Mouse (Mus musculus): Measurements from ENCODE around the gene Zfpl1. TPM values are rescaled to one million over a fixed set of nuclear protein-coding genes. Genes with fewer than 3 reads are reported as not detected.
A peak's percentile ranks its signal among the peaks of the same experiment; 100 is the strongest.

Gene Zfpl1
- polyA plus RNA-seq, 1 experiment from 2014 or later = 62.7 TPM

- Histone ChIP-seq H3K9ac (ENCODE audit: low read length) (peak overlapping the region; percentile 74), H3K27me3 (ENCODE audit: control insufficient read depth, insufficient read depth, low read length) (no peaks in the 10 kb centered on the region), H3K4me1 (ENCODE audit: control insufficient read depth, insufficient read depth, low read length) (peaks cover 26% of the 10 kb centered on the region), H3K36me3 (ENCODE audit: control insufficient read depth, insufficient read depth, low read length) (peaks cover 6% of the 10 kb centered on the region; the same call in 1 of the 2 replicates), H3K4me2 (ENCODE audit: low read depth, low read length) (peak overlapping the region; percentile 99), H3K9me3 (replicated peaks; ENCODE audit: control insufficient read depth, low read length) (no peaks in the 10 kb centered on the region), H3K4me3 (replicated peaks; ENCODE audit: low read length) (peak overlapping the region; percentile 54), H3K27ac (ENCODE audit: low read length) (peak overlapping the region; percentile 85)
- ATAC-seq (ENCODE audit: insufficient read depth, low FRiP score) = no peak
- WGBS = 25% methylated on average over 5 of the region's 5 CpGs
Measured at GRCm38 (mm10) chr19:6066571-6066970, 18.2 kb downstream of the Zfpl1 start.

- 92% methylated on average over 6 of the region's 6 CpGs for WGBS
- ATAC-seq (ENCODE audit: insufficient read depth, low FRiP score) = no peak
- Histone ChIP-seq H3K9ac (ENCODE audit: low read length) (no peak overlapping the region), H3K27ac (ENCODE audit: low read length) (no peak overlapping the region), H3K27me3 (ENCODE audit: control insufficient read depth, insufficient read depth, low read length) (no peaks in the 10 kb centered on the region), H3K4me1 (ENCODE audit: control insufficient read depth, insufficient read depth, low read length) (peaks cover 36% of the 10 kb centered on the region), H3K4me3 (replicated peaks; ENCODE audit: low read length) (no peak overlapping the region), H3K36me3 (ENCODE audit: control insufficient read depth, insufficient read depth, low read length) (0 out of 2 replicates have a peak, but pooled peaks cover 4% of the 10 kb centered on the region), H3K4me2 (ENCODE audit: low read depth, low read length) (no peak overlapping the region), H3K9me3 (replicated peaks; ENCODE audit: control insufficient read depth, low read length) (no peaks in the 10 kb centered on the region)
Measured at GRCm38 (mm10) chr19:6063081-6063480, 21.7 kb downstream of the Zfpl1 start.

GRCm38 (mm10) chr19:6062418-6062817 lies 22.3 kb downstream of the Zfpl1 start:
- H3K36me3 ChIP-seq (ENCODE audit: control insufficient read depth, insufficient read depth, low read length) = 0 out of 2 replicates have a peak, but pooled peaks cover 4% of the 10 kb centered on the region
- ATAC-seq (ENCODE audit: insufficient read depth, low FRiP score) = no peak
- peak overlapping the region; percentile 100 for H3K4me2 ChIP-seq (ENCODE audit: low read depth, low read length)
- no peaks in the 10 kb centered on the region for H3K27me3 ChIP-seq (ENCODE audit: control insufficient read depth, insufficient read depth, low read length)
- peak overlapping the region; percentile 98 for H3K9ac ChIP-seq (ENCODE audit: low read length)
- peaks cover 34% of the 10 kb centered on the region for H3K4me1 ChIP-seq (ENCODE audit: control insufficient read depth, insufficient read depth, low read length)
- H3K4me3 ChIP-seq (replicated peaks; ENCODE audit: low read length) = peak overlapping the region; percentile 92
- no peaks in the 10 kb centered on the region for H3K9me3 ChIP-seq (replicated peaks; ENCODE audit: control insufficient read depth, low read length)
- H3K27ac ChIP-seq (ENCODE audit: low read length) = no peak overlapping the region
- 42% methylated on average over 5 of the region's 5 CpGs for WGBS

DNA sequence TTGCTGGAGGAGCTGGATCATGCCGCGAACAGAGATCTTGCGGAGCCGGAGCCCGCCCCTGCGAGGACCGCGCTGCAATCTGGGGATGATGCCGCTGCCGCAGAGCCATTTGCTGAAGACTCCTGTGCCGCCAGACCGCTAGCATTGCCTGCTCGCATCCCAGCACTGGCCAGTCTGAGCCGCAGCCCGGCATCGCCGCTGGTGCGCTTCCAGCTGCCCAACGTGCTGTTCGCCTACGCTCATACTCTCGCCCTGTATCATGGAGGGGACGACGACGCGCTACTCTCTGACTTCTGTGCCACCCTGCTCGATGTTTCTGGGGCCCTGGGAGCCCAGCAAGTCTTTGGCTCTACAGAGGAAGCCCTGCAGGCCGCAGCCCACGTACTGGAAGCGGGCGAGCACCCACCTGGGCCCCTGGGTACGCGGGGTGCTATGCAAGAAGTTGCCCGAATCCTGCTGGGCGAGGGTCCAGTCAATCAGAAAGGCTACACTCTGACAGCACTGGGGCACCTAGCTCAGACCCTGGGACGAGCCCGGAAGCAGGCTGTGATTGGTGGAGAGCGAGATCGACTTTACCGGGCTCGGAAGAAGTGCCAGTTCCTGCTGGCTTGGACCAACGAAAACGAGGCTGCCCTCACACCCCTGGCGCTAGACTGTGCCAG lies 23.0 kb downstream of the Zfpl1 start:
- no peak for ATAC-seq (ENCODE audit: insufficient read depth, low FRiP score)
- Histone ChIP-seq H3K27me3 (ENCODE audit: control insufficient read depth, insufficient read depth, low read length) (no peaks in the 10 kb centered on the region), H3K27ac (ENCODE audit: low read length) (peak overlapping the region; percentile 95), H3K9ac (ENCODE audit: low read length) (peak overlapping the region; percentile 98), H3K4me1 (ENCODE audit: control insufficient read depth, insufficient read depth, low read length) (peaks cover 29% of the 10 kb centered on the region), H3K9me3 (replicated peaks; ENCODE audit: control insufficient read depth, low read length) (no peaks in the 10 kb centered on the region), H3K4me3 (replicated peaks; ENCODE audit: low read length) (peak overlapping the region; percentile 92), H3K4me2 (ENCODE audit: low read depth, low read length) (peak overlapping the region; percentile 100), H3K36me3 (ENCODE audit: control insufficient read depth, insufficient read depth, low read length) (0 out of 2 replicates have a peak, but pooled peaks cover 4% of the 10 kb centered on the region)
- 1% methylated on average over 44 of the region's 44 CpGs for WGBS

- under 1% methylated on average over 58 of the region's 58 CpGs for WGBS
- Histone ChIP-seq H3K9me3 (replicated peaks; ENCODE audit: control insufficient read depth, low read length) (no peaks in the 10 kb centered on the region), H3K9ac (ENCODE audit: low read length) (peak within 1 kb of the TSS; percentile 98), H3K4me1 (ENCODE audit: control insufficient read depth, insufficient read depth, low read length) (peaks cover 30% of the 10 kb centered on the region), H3K36me3 (ENCODE audit: control insufficient read depth, insufficient read depth, low read length) (0 out of 2 replicates have a peak, but pooled peaks cover 4% of the 10 kb centered on the region), H3K27ac (ENCODE audit: low read length) (peak within 1 kb of the TSS; percentile 95), H3K27me3 (ENCODE audit: control insufficient read depth, insufficient read depth, low read length) (no peaks in the 10 kb centered on the region), H3K4me2 (ENCODE audit: low read depth, low read length) (peak within 1 kb of the TSS; percentile 100), H3K4me3 (replicated peaks; ENCODE audit: low read length) (peak within 1 kb of the TSS; percentile 92)
- ATAC-seq (ENCODE audit: insufficient read depth, low FRiP score) = peak; percentile 77
Measured at GRCm38 (mm10) chr19:6061021-6061533, 23.7 kb downstream of the Zfpl1 start, which contains the start of gene Znhit2. Gene Znhit2 (plus strand): TSS chr19:6061192.

DNA sequence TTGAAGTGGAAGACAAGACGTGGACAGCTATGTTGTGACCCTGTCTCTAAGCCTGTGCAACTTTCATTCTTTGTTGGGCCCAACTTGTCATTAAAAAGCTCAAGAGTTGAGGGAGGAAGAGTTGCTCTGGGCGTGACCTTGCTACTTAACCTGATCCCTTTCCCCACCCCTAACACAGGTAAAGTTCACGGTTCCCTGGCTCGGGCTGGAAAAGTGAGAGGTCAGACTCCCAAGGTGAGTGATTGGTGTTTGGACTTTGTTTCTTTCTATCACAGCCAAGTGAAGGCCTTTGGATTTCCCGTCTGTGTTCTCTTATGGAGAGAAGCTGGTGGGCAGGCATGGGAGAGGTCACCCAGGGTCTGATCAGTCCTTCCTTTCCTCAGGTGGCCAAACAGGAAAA lies 25.8 kb downstream of the Zfpl1 start:
- peaks cover 30% of the 10 kb centered on the region for H3K4me1 ChIP-seq (ENCODE audit: control insufficient read depth, insufficient read depth, low read length)
- no peak for ATAC-seq (ENCODE audit: insufficient read depth, low FRiP score)
- no peaks in the 10 kb centered on the region for H3K9me3 ChIP-seq (replicated peaks; ENCODE audit: control insufficient read depth, low read length)
- peaks cover 10% of the 10 kb centered on the region; the same call in 1 of the 2 replicates for H3K36me3 ChIP-seq (ENCODE audit: control insufficient read depth, insufficient read depth, low read length)
- peak overlapping the region; percentile 85 for H3K4me2 ChIP-seq (ENCODE audit: low read depth, low read length)
- WGBS = 72% methylated on average over 5 of the region's 5 CpGs
- H3K4me3 ChIP-seq (replicated peaks; ENCODE audit: low read length) = peak overlapping the region; percentile 83
- peak overlapping the region; percentile 74; the same call in 1 of the 2 replicates for H3K27ac ChIP-seq (ENCODE audit: low read length)
- H3K9ac ChIP-seq (ENCODE audit: low read length) = peak overlapping the region; percentile 93
- no peaks in the 10 kb centered on the region for H3K27me3 ChIP-seq (ENCODE audit: control insufficient read depth, insufficient read depth, low read length)

- 22% methylated on average over 5 of the region's 5 CpGs for WGBS
- peaks cover 30% of the 10 kb centered on the region for H3K4me1 ChIP-seq (ENCODE audit: control insufficient read depth, insufficient read depth, low read length)
- peak overlapping the region; percentile 85 for H3K4me2 ChIP-seq (ENCODE audit: low read depth, low read length)
- H3K36me3 ChIP-seq (ENCODE audit: control insufficient read depth, insufficient read depth, low read length) = peaks cover 14% of the 10 kb centered on the region; the same call in 1 of the 2 replicates
- H3K27me3 ChIP-seq (ENCODE audit: control insufficient read depth, insufficient read depth, low read length) = no peaks in the 10 kb centered on the region
- peak overlapping the region; percentile 74 for H3K27ac ChIP-seq (ENCODE audit: low read length)
- ATAC-seq (ENCODE audit: insufficient read depth, low FRiP score) = no peak
- peak overlapping the region; percentile 83 for H3K4me3 ChIP-seq (replicated peaks; ENCODE audit: low read length)
- H3K9ac ChIP-seq (ENCODE audit: low read length) = peak overlapping the region; percentile 93
- no peaks in the 10 kb centered on the region for H3K9me3 ChIP-seq (replicated peaks; ENCODE audit: control insufficient read depth, low read length)
Measured at GRCm38 (mm10) chr19:6058513-6058912, 26.2 kb downstream of the Zfpl1 start.

- Histone ChIP-seq H3K4me2 (ENCODE audit: low read depth, low read length) (peak within 1 kb of the TSS; percentile 85), H3K27ac (ENCODE audit: low read length) (peak within 1 kb of the TSS; percentile 74), H3K4me1 (ENCODE audit: control insufficient read depth, insufficient read depth, low read length) (peaks cover 24% of the 10 kb centered on the region), H3K9ac (ENCODE audit: low read length) (peak within 1 kb of the TSS; percentile 93), H3K9me3 (replicated peaks; ENCODE audit: control insufficient read depth, low read length) (no peaks in the 10 kb centered on the region), H3K27me3 (ENCODE audit: control insufficient read depth, insufficient read depth, low read length) (no peaks in the 10 kb centered on the region), H3K36me3 (ENCODE audit: control insufficient read depth, insufficient read depth, low read length) (peaks cover 21% of the 10 kb centered on the region), H3K4me3 (replicated peaks; ENCODE audit: low read length) (peak within 1 kb of the TSS; percentile 83)
- under 1% methylated on average over 60 of the region's 63 CpGs for WGBS
- ATAC-seq (ENCODE audit: insufficient read depth, low FRiP score) = peak; percentile 93
Measured at GRCm38 (mm10) chr19:6057313-6058096, 27.3 kb downstream of the Zfpl1 start, which contains the start of the genes Mrpl49 and Fau. Gene Mrpl49 (minus strand): TSS chr19:6057785. Gene Fau (plus strand): TSS chr19:6057844.
